Mouse (Mus musculus): Measurements from ENCODE around the gene Tmprss11f.
"Not testable (repeated sequence)": the region's sequence is repeated elsewhere in the genome, so short reads cannot be mapped to it uniquely, and the experiment has no call there.

Gene Tmprss11f

GRCm38 (mm10) chr5:86632324-86632723 is at the start of gene Tmprss11f:
Gene Tmprss11f (minus strand): TSS chr5:86632424.
- no peak for DNase-seq

- no peak for DNase-seq
These were observed 44.0 kb upstream of the Tmprss11f start, which contains the start of gene Tmprss11b for GRCm38 (mm10) chr5:86676262-86676661. Gene Tmprss11b (minus strand): TSS chr5:86676362.

GRCm38 (mm10) chr5:86649185-86649584 is 17.0 kb upstream of the Tmprss11f start:
- DNase-seq, result peak; percentile 11

GRCm38 (mm10) chr5:86640795-86641194 is 8.6 kb upstream of the Tmprss11f start:
- DNase-seq, result no peak

GRCm38 (mm10) chr5:86630700-86631099 is 1.5 kb downstream of the Tmprss11f start:
- DNase-seq, result no peak

- no peak for DNase-seq
These were observed 10.4 kb downstream of the Tmprss11f start for GRCm38 (mm10) chr5:86621778-86622177.

- DNase-seq, result no peak
These were observed 46.3 kb downstream of the Tmprss11f start for GRCm38 (mm10) chr5:86585896-86586295.

- no peak for DNase-seq
These were observed 49.6 kb downstream of the Tmprss11f start for GRCm38 (mm10) chr5:86582618-86583017.

GRCm38 (mm10) chr5:86581998-86582397 is 50.2 kb downstream of the Tmprss11f start:
- no peak for DNase-seq

- not testable (repeated sequence) for DNase-seq
These were observed 53.5 kb downstream of the Tmprss11f start for GRCm38 (mm10) chr5:86578761-86579160.

- no peak for DNase-seq
These were observed 85.5 kb downstream of the Tmprss11f start for GRCm38 (mm10) chr5:86546693-86547092.

- no peak for DNase-seq
These were observed 91.6 kb downstream of the Tmprss11f start for GRCm38 (mm10) chr5:86540601-86541000.

GRCm38 (mm10) chr5:86528725-86529124 is 103.5 kb downstream of the Tmprss11f start:
- DNase-seq, result no peak

GRCm38 (mm10) chr5:86518500-86518899 is 113.7 kb downstream of the Tmprss11f start, which contains the start of gene Tmprss11g:
Gene Tmprss11g (minus strand): TSS chr5:86518600.
- no peak for DNase-seq

GRCm38 (mm10) chr5:86511538-86511937 is 120.7 kb downstream of the Tmprss11f start:
- DNase-seq, result no peak

GRCm38 (mm10) chr5:86493453-86493852 is 138.8 kb downstream of the Tmprss11f start:
- no peak for DNase-seq

- no peak for DNase-seq
These were observed 149.7 kb downstream of the Tmprss11f start for GRCm38 (mm10) chr5:86482562-86482961.

GRCm38 (mm10) chr5:86482031-86482430 is 150.2 kb downstream of the Tmprss11f start:
- no peak for DNase-seq

GRCm38 (mm10) chr5:86473859-86474258 is 158.4 kb downstream of the Tmprss11f start:
- no peak for DNase-seq

All from right cerebral cortex, adult 18-20 months (tissue).